Mouse (Mus musculus): ENCODE data around the gene Batf3.

GRCm38 (mm10) chr1:191086960-191087359 lies 10.7 kb upstream of the Batf3 start:
- TF ChIP-seq POLR2A (IDR thresholded peaks at IDR 0.05; ENCODE audit: low read depth, low read length) (no peak), CTCF (conservative IDR thresholded peaks at IDR 0.05 in 1 of 2, IDR thresholded peaks at IDR 0.05 in 1 of 2; ENCODE audit: low read depth in 2 of 2, low read length in 2 of 2) (no peak), NRF1 (IDR thresholded peaks at IDR 0.05; ENCODE audit: low read depth, low read length) (no peak), EP300 (IDR thresholded peaks at IDR 0.05; ENCODE audit: low read length) (peak; percentile 89), JUND (conservative IDR thresholded peaks at IDR 0.05; ENCODE audit: low read depth, low read length) (no peak), MAX (IDR thresholded peaks at IDR 0.05; ENCODE audit: low read length) (peak; percentile 34), HCFC1 (IDR thresholded peaks at IDR 0.05; ENCODE audit: low read depth, low read length) (no peak), USF1 (IDR thresholded peaks at IDR 0.05; ENCODE audit: low read depth, low read length) (no peak), ZMIZ1 (IDR thresholded peaks at IDR 0.05; ENCODE audit: low read depth, low read length) (no peak), CHD2 (IDR thresholded peaks at IDR 0.05; ENCODE audit: low read length) (no peak), JUN (IDR thresholded peaks at IDR 0.05; ENCODE audit: insufficient read depth, low read depth, low read length) (no peak), ZKSCAN1 (IDR thresholded peaks at IDR 0.05; ENCODE audit: borderline replicate concordance, low read depth, low read length) (no peak), UBTF (IDR thresholded peaks at IDR 0.05; ENCODE audit: low read depth, low read length) (0 out of 2 replicates have a peak, but pooled peaks have one; percentile 22)
